Mouse (Mus musculus) thymus, adult 2 months (tissue): ENCODE data around the gene Fam3a. TPM values are rescaled to one million over a fixed set of nuclear protein-coding genes. Genes with fewer than 3 reads are reported as not detected.
A peak's percentile ranks its signal among the peaks of the same experiment; 100 is the strongest.

ENCODE experiments used
- DNase-seq: peaks from one replicate; pipeline ENCODE4 v3.0.0; 2021
- H3K27ac ChIP-seq: fragments of 200-500 bp; 2 replicates; pipeline ENCODE4 v1.5.1; 2012; ENCODE audit warnings: low read length, control low read depth; ENCODE audit not compliant: control insufficient read depth, insufficient read depth
- H3K27me3 ChIP-seq: fragments of 200-500 bp; 2 replicates; pipeline ENCODE4 v1.6.1; 2012; ENCODE audit warnings: mild to moderate bottlenecking, low read length, moderate library complexity, mixed read lengths; ENCODE audit not compliant: control insufficient read depth, insufficient read depth
- H3K36me3 ChIP-seq: fragments of 200-500 bp; 2 replicates; pipeline ENCODE4 v1.6.1; 2012; ENCODE audit warnings: mild to moderate bottlenecking, low read length, moderate library complexity; ENCODE audit not compliant: control insufficient read depth, insufficient read depth
- H3K4me1 ChIP-seq: fragments of 200-500 bp; replicated peaks from 2 replicates; pipeline ENCODE4 v1.6.1; 2012; ENCODE audit warnings: low read length; ENCODE audit not compliant: control insufficient read depth, insufficient read depth
- H3K4me3 ChIP-seq: fragments of 200-500 bp; 2 replicates; pipeline ENCODE4 v1.5.1; 2012; ENCODE audit warnings: mild to moderate bottlenecking, low read length, control low read depth, moderate library complexity; ENCODE audit not compliant: control insufficient read depth, insufficient read depth
- CTCF ChIP-seq: fragments of 200-500 bp; IDR thresholded peaks from 2 replicates; pipeline ENCODE4 v1.5.1; 2012; ENCODE audit warnings: mild to moderate bottlenecking, control low read depth, low read length, moderate library complexity, borderline replicate concordance; ENCODE audit not compliant: control insufficient read depth, poor library complexity, insufficient read depth; ENCODE audit errors: extremely low read depth
- POLR2A ChIP-seq: fragments of 200-500 bp; IDR thresholded peaks from 2 replicates; pipeline ENCODE4 v1.6.1; 2012; ENCODE audit warnings: mild to moderate bottlenecking, low read length, control low read depth, moderate library complexity; ENCODE audit not compliant: control insufficient read depth, poor library complexity, insufficient read depth; ENCODE audit errors: extremely low read depth
- WGBS: fragments of 180-500 bp; shearing (Covaris S2); methylation state at CpG from one replicate; pipeline ENCODE4 v1.1.7; 2018; 5-methylcytosine and 5-hydroxymethylcytosine counted together
- polyA plus RNA-seq: library from polyadenylated mRNA; depleted of rRNA; stranded (reverse); fragments of >200 nt; gene quantifications from 2 replicates; pipeline ENCODE4 v1.2.3, GENCODE M21; 2012; rRNA removed

Fam3a gene
- polyA plus RNA-seq, 1 experiment, result 46.0 TPM

- DNase-seq, result no peak
- Histone ChIP-seq H3K36me3 (no peaks in the 10 kb centered on the region), H3K4me3 (peak overlapping the region; percentile 87), H3K27ac (peak overlapping the region; percentile 33), H3K27me3 (no peaks in the 10 kb centered on the region), H3K4me1 (peaks cover 4% of the 10 kb centered on the region)
- TF ChIP-seq POLR2A, result no peak
- no peak for TF ChIP-seq CTCF
- whole genome bisulfite sequencing, result 11% methylated on average over 13 of the region's 13 CpGs
These were observed 40.2 kb downstream of the Fam3a start for GRCm38 (mm10) chrX:74352645-74353466.

Other genes with a start within 250 kb of the Fam3a start
- gene Tex28, start 225.4 kb downstream of the Fam3a start, polyA plus RNA-seq, result 0.07 TPM in 1 of 2 replicates, not detected in the other
- 0.12 TPM in 1 of 2 replicates, not detected in the other for gene Tktl1, start 216.0 kb downstream of the Fam3a start, polyA plus RNA-seq
- gene Flna, start 143.5 kb downstream of the Fam3a start, polyA plus RNA-seq, result 476 and 498 TPM in 2 replicates
- gene Emd, start 138.6 kb downstream of the Fam3a start, polyA plus RNA-seq, result 97.7 and 111 TPM in 2 replicates
- 1,443 and 1,552 TPM in 2 replicates for gene Rpl10, start 122.5 kb downstream of the Fam3a start, polyA plus RNA-seq
- gene Taz, start 111.4 kb downstream of the Fam3a start, polyA plus RNA-seq, result 94.6 and 111 TPM in 2 replicates
- 10.3 and 15.0 TPM in 2 replicates for gene Dnase1l1, start 110.9 kb downstream of the Fam3a start, polyA plus RNA-seq
- gene Atp6ap1, start 96.2 kb downstream of the Fam3a start, polyA plus RNA-seq, result 289 and 373 TPM in 2 replicates
- 370 and 445 TPM in 2 replicates for gene Gdi1, start 88.3 kb downstream of the Fam3a start, polyA plus RNA-seq
- 13.6 and 16.4 TPM in 2 replicates for gene Fam50a, start 80.2 kb downstream of the Fam3a start, polyA plus RNA-seq
- 15.4 and 17.6 TPM in 2 replicates for gene Plxna3, start 64.2 kb downstream of the Fam3a start, polyA plus RNA-seq
- gene Lage3, start 39.7 kb downstream of the Fam3a start, polyA plus RNA-seq, result 56.5 and 63.6 TPM in 2 replicates
- 52.7 and 53.8 TPM in 2 replicates for gene Ubl4a, start 20.1 kb downstream of the Fam3a start, polyA plus RNA-seq
- gene Slc10a3, start 19.9 kb downstream of the Fam3a start, polyA plus RNA-seq, result 27.8 and 29.1 TPM in 2 replicates
- 20.4 and 22.5 TPM in 2 replicates for gene Ikbkg, start within 50 bp of the Fam3a start, polyA plus RNA-seq
- gene G6pdx, start 35.9 kb upstream of the Fam3a start, polyA plus RNA-seq, result 36.0 and 40.2 TPM in 2 replicates
- gene Gm6880, start 88.1 kb upstream of the Fam3a start, polyA plus RNA-seq, result not detected in 2 replicates
- gene Olfr1326-ps1, start 181.6 kb upstream of the Fam3a start, polyA plus RNA-seq, result not detected in 2 replicates
- not detected in 2 replicates for gene Olfr1325, start 199.4 kb upstream of the Fam3a start, polyA plus RNA-seq